Mouse (Mus musculus) bone marrow macrophage, adult 2 months (primary cell): ENCODE data around the gene Col11a2.

Experiments
- CTCF ChIP-seq: IDR thresholded peaks from 2 replicates; pipeline ENCODE4 v1.5.1; 2012; ENCODE audit warnings: low read depth, mild to moderate bottlenecking, low read length, moderate library complexity
- POLR2A ChIP-seq: IDR thresholded peaks from 2 replicates; pipeline ENCODE4 v1.6.1; 2012; ENCODE audit warnings: mild to moderate bottlenecking, low read depth, low read length, borderline replicate concordance

GRCm38 (mm10) chr17:33995651-33996050, 43.6 kb upstream of the Col11a2 start:
- TF ChIP-seq POLR2A (no peak), CTCF (no peak)
